8 mouse cellular contexts compared by ENCODE assay signal in genomic region chr8:71405401-71406098, GRCm38 (mm10). TPM values are rescaled to one million over a fixed set of nuclear protein-coding genes. Genes with fewer than 3 reads are reported as not detected.
DNase-seq lines count a peak whose midpoint lies in the region; ATAC-seq and TF ChIP-seq lines count a peak whose summit lies in the region.

Gene Ankle1, plus strand, starts transcription at chr8:71406010.

- H3K4me1 ChIP-seq in ES-Bruce4 (ENCODE audit: control insufficient read depth, insufficient read depth, low read length) = peaks cover 7% of the 10 kb centered on the region
- peaks cover 11% of the 10 kb centered on the region for H3K4me1 ChIP-seq in forebrain, embryonic 14.5 days (ENCODE audit: control insufficient read depth, insufficient read depth, low read length)
- H3K4me1 ChIP-seq in lung, adult 2 months (ENCODE audit: control insufficient read depth, insufficient read depth, low read length) = peaks cover 6% of the 10 kb centered on the region; the same call in 1 of the 2 replicates

- H3K9ac ChIP-seq in ES-Bruce4 (ENCODE audit: low read depth, poor library complexity, severe bottlenecking) = peak within 1 kb of the TSS; percentile 78
- H3K9ac ChIP-seq in forebrain, embryonic 14.5 days (ENCODE audit: low read length) = peak within 1 kb of the TSS; percentile 66

- TF ChIP-seq CTCF in ES-Bruce4 (IDR thresholded peaks at IDR 0.05; ENCODE audit: low read depth, low read length) = peak; percentile 34
- TF ChIP-seq CTCF in lung, adult 2 months (IDR thresholded peaks at IDR 0.05; ENCODE audit: insufficient read depth, low read length) = peak; percentile 49

- peak within 1 kb of the TSS; percentile 89 for H3K4me2 ChIP-seq in forebrain, embryonic 14.5 days (ENCODE audit: low read length)

- peak; percentile 65; the same call in 1 of the 2 replicates for TF ChIP-seq EP300 in ES-Bruce4 (IDR thresholded peaks at IDR 0.05; ENCODE audit: insufficient read depth, low read depth, low read length)

- H3K27me3 ChIP-seq in ES-Bruce4 (ENCODE audit: control insufficient read depth, insufficient read depth, low read length, poor library complexity, severe bottlenecking) = no peaks in the 10 kb centered on the region
- no peaks in the 10 kb centered on the region for H3K27me3 ChIP-seq in forebrain, embryonic 14.5 days (replicated peaks; ENCODE audit: control insufficient read depth, insufficient read depth, low read length)

- TF ChIP-seq POLR2A in ES-Bruce4 (IDR thresholded peaks at IDR 0.05; ENCODE audit: insufficient read depth, low read length) = peak; percentile 98
- TF ChIP-seq POLR2A in lung, adult 2 months (IDR thresholded peaks at IDR 0.05; ENCODE audit: borderline replicate concordance, extremely low read depth, low read depth, low read length) = peak; percentile 64; the same call in 1 of the 2 replicates

- peaks cover 24% of the 10 kb centered on the region for H3K36me3 ChIP-seq in ES-Bruce4 (ENCODE audit: control insufficient read depth, insufficient read depth, low read length, poor library complexity, severe bottlenecking)
- peaks cover 32% of the 10 kb centered on the region for H3K36me3 ChIP-seq in forebrain, embryonic 14.5 days (ENCODE audit: control insufficient read depth, insufficient read depth, low read length)

- H3K4me3 ChIP-seq in ES-Bruce4 (ENCODE audit: low read depth, low read length) = peak within 1 kb of the TSS; percentile 86
- H3K4me3 ChIP-seq in forebrain, embryonic 14.5 days (ENCODE audit: low read depth, low read length) = peak within 1 kb of the TSS; percentile 55
- H3K4me3 ChIP-seq in lung, adult 2 months (replicated peaks; ENCODE audit: extremely low read depth, low read depth, low read length) = peak within 1 kb of the TSS; percentile 29

- no peaks in the 10 kb centered on the region for H3K9me3 ChIP-seq in ES-Bruce4 (replicated peaks; ENCODE audit: control insufficient read depth, insufficient read depth, low read length, poor library complexity, severe bottlenecking)
- H3K9me3 ChIP-seq in forebrain, embryonic 14.5 days (replicated peaks; ENCODE audit: control insufficient read depth, low read length) = no peaks in the 10 kb centered on the region

- peak; percentile 64 for ATAC-seq in cerebellum, adult (ENCODE audit: insufficient number of reproducible peaks, low FRiP score, low TSS enrichment)
- ATAC-seq in forebrain, embryonic 14.5 days = peak; percentile 93
- peak; percentile 80 for ATAC-seq in neutrophil, adult 5-6 weeks (ENCODE audit: extremely low read depth, insufficient number of reproducible peaks, low FRiP score, poor library complexity, severe bottlenecking)

- H3K27ac ChIP-seq in ES-Bruce4 (ENCODE audit: insufficient read depth, low read length) = peak within 1 kb of the TSS; percentile 30; the same call in 1 of the 2 replicates
- H3K27ac ChIP-seq in forebrain, embryonic 14.5 days (ENCODE audit: low read depth, low read length) = no peak within 1 kb of the TSS; the same call in 1 of the 2 replicates

- intact Hi-C loops in heart, postnatal 25 days (cut with DNase I) = loop anchor here (2.0 to 5.0 kb wide), 2 partner anchors 33 to 183 kb away; no protein-coding TSS in a partner anchor

- peak; percentile 93 for DNase-seq in forebrain, embryonic 14.5 days (ENCODE audit: low spot score)
- DNase-seq in heart, postnatal 25 days (ENCODE audit: low spot score) = peak; percentile 88
- peak; percentile 87 to 94 for DNase-seq in layer of hippocampus, adult 18-20 months (ENCODE audit: low spot score in 2 of 2)
- peak; percentile 98 for DNase-seq in lung, adult 2 months
- peak; percentile 90 to 92 for DNase-seq in thymus, adult 18-20 months

- WGBS in forebrain, embryonic 14.5 days = 17% methylated on average over 33 of the region's 33 CpGs
- WGBS in lung, adult 2 months = 13% methylated on average over 33 of the region's 33 CpGs

RNA-seq across cellular contexts. Expression of gene Ankle1, which starts in this region (rescaled TPM):
- polyA plus RNA-seq in ES-Bruce4 (2011; ENCODE audit: insufficient read depth, insufficient read length, low read depth, missing spikeins) = 10.9 and 11.2 TPM in 2 replicates
- polyA plus RNA-seq in forebrain, embryonic 14.5 days (2014; fragmentation: Nextera tagmentation; extraction: Ambion mirVana) = 4.3 and 7.2 TPM in 2 replicates
- under 1 TPM; 0.18 to 0.36 TPM for total RNA-seq in heart, postnatal 25 days (2021)
- total RNA-seq in layer of hippocampus, adult 18-20 months (2021) = under 1 TPM; 0.22 to 0.25 TPM
- 1.4 and 2.2 TPM in 2 replicates for polyA plus RNA-seq in lung, adult 2 months (2012; rRNA removed)
- total RNA-seq in neutrophil, adult 5-6 weeks (2017) = 0.61 TPM in 1 of 2 replicates, not detected in the other

Comparison
In these comparisons a context has a peak if more than half of its experiments do, and no peak if none do; other contexts are left out.
1. Peak in DNase-seq in heart, postnatal 25 days; RNA of the gene not detected or under 1 TPM.
2. Peak in DNase-seq in layer of hippocampus, adult 18-20 months; RNA of the gene not detected or under 1 TPM.
3. Peak in ATAC-seq in neutrophil, adult 5-6 weeks; RNA of the gene not detected or under 1 TPM.
4. H3K4me3 ChIP-seq: peak in every context shown above with its lines; median percentile 86 in ES-Bruce4; 55 in forebrain, embryonic 14.5 days; 29 in lung, adult 2 months.